Comparison of ENCODE assay signal across 12 mouse cellular contexts in the genomic region with DNA sequence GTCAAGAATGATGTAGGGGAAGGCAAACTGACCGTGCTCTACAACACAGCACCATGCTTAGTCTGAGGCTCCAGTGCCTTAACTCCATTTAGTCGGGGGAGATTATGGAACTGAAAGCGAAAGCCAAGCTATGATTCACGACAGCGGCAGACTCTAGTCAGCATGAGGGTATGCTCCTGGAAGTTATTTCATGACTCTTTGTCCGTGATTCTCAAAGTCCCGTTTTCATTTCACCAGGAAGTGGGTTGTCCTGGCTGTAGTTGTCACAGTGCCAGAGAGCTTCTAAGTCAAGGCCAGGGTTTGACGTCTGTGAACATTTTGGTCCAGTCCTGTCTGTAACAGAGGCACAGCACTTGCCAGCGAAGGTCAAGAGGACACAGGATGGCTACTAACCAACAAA. TPM values are rescaled to one million over a fixed set of nuclear protein-coding genes. Genes with fewer than 3 reads are reported as not detected.
DNase-seq lines count a peak whose midpoint lies in the region; ATAC-seq and TF ChIP-seq lines count a peak whose summit lies in the region.
"Had no signal": no experiment of that assay in that cellular context is flagged by ENCODE, and none has a peak within 500 bp of the region (broad histone marks: within the 10 kb centered on the region; RNA-seq: fewer than 3 reads in every experiment).

No protein-coding gene starts in this region.

- H3K4me2 ChIP-seq in forebrain, embryonic 16.5 days (ENCODE audit: low read length), result no peak overlapping the region
- no peak overlapping the region for H3K4me2 ChIP-seq in neural tube, embryonic 15.5 days
- H3K4me2 ChIP-seq: hindbrain, embryonic 12.5 days had no signal

- H3K9ac ChIP-seq in forebrain, embryonic 16.5 days (replicated peaks; ENCODE audit: low read depth, low read length), result no peak overlapping the region
- no peak overlapping the region for H3K9ac ChIP-seq in neural tube, embryonic 15.5 days (replicated peaks)
- H3K9ac ChIP-seq: hindbrain, embryonic 12.5 days had no signal

- peaks cover under 1% of the 10 kb centered on the region for H3K36me3 ChIP-seq in kidney, adult 2 months (ENCODE audit: control insufficient read depth, insufficient read depth, low read length)
- H3K36me3 ChIP-seq in forebrain, embryonic 16.5 days (ENCODE audit: control insufficient read depth, insufficient read depth), result no peaks in the 10 kb centered on the region; the same call in 1 of the 2 replicates
- peaks cover 8% of the 10 kb centered on the region; the same call in 1 of the 2 replicates for H3K36me3 ChIP-seq in neural tube, embryonic 15.5 days

- no peak for TF ChIP-seq CTCF in kidney, adult 2 months (conservative IDR thresholded peaks at IDR 0.05; ENCODE audit: insufficient read depth, insufficient read length, low read depth, low read length)

- no peaks in the 10 kb centered on the region for H3K4me1 ChIP-seq in kidney, adult 2 months (ENCODE audit: control insufficient read depth, insufficient read depth, low read length)
- no peaks in the 10 kb centered on the region for H3K4me1 ChIP-seq in forebrain, embryonic 16.5 days (replicated peaks; ENCODE audit: control insufficient read depth, insufficient read depth, low read length)
- no peaks in the 10 kb centered on the region for H3K4me1 ChIP-seq in neural tube, embryonic 15.5 days

- H3K9me3 ChIP-seq in forebrain, embryonic 16.5 days (ENCODE audit: control insufficient read depth, low read length), result no peaks in the 10 kb centered on the region
- no peaks in the 10 kb centered on the region for H3K9me3 ChIP-seq in neural tube, embryonic 15.5 days (replicated peaks)
- H3K9me3 ChIP-seq: forebrain, embryonic 10.5 days; hindbrain, embryonic 12.5 days had no signal

- no peaks in the 10 kb centered on the region for H3K27me3 ChIP-seq in kidney, adult 2 months (replicated peaks; ENCODE audit: control insufficient read depth, insufficient read depth, low read length)
- no peaks in the 10 kb centered on the region for H3K27me3 ChIP-seq in forebrain, embryonic 16.5 days (replicated peaks; ENCODE audit: control insufficient read depth, insufficient read depth, low read length)
- no peaks in the 10 kb centered on the region for H3K27me3 ChIP-seq in neural tube, embryonic 15.5 days (replicated peaks)
- H3K27me3 ChIP-seq: hindbrain, embryonic 12.5 days had no signal

- DNase-seq in kidney, adult 2 months, result peak; percentile 47
- DNase-seq in kidney, postnatal 4 days, result no peak
- DNase-seq in NIH3T3 (ENCODE audit: low read depth), result peak; percentile 13
- no peak for DNase-seq in cerebellum, postnatal 36 days
- DNase-seq: cerebellum, adult 18-20 months; left cerebral cortex, postnatal 4 days had no signal

- H3K27ac ChIP-seq in kidney, adult 2 months (ENCODE audit: insufficient read depth, low read depth, low read length), result no peak overlapping the region
- H3K27ac ChIP-seq in forebrain, embryonic 16.5 days (ENCODE audit: low read length), result no peak overlapping the region
- no peak overlapping the region for H3K27ac ChIP-seq in neural tube, embryonic 15.5 days (replicated peaks)
- H3K27ac ChIP-seq: forebrain, embryonic 10.5 days; hindbrain, embryonic 12.5 days had no signal

- TF ChIP-seq POLR2A in kidney, adult 2 months (IDR thresholded peaks at IDR 0.05; ENCODE audit: low read depth, low read length), result no peak

- 52% methylated on average over 9 of the region's 9 CpGs for WGBS in kidney, adult 2 months
- 83% methylated on average over 9 of the region's 9 CpGs for WGBS in forebrain, embryonic 16.5 days
- WGBS in neural tube, embryonic 15.5 days, result 77% methylated on average over 9 of the region's 9 CpGs

- peak overlapping the region; percentile 17; the same call in 1 of the 2 replicates for H3K4me3 ChIP-seq in kidney, adult 2 months (ENCODE audit: insufficient read depth, low read depth, low read length)
- no peak overlapping the region for H3K4me3 ChIP-seq in forebrain, embryonic 16.5 days (replicated peaks; ENCODE audit: low read length)
- no peak overlapping the region for H3K4me3 ChIP-seq in neural tube, embryonic 15.5 days (replicated peaks)
- H3K4me3 ChIP-seq: forebrain, embryonic 10.5 days; hindbrain, embryonic 12.5 days had no signal

- peak; percentile 46 to 54; a peak in 2 of 4 replicates for ATAC-seq in hematopoietic stem cell, adult 5-6 weeks (replicated peaks in 1 of 2; ENCODE audit: insufficient read depth in 1 of 2, low FRiP score in 2 of 2, low TSS enrichment in 1 of 2, low read depth in 1 of 2, poor library complexity in 2 of 2, severe bottlenecking in 2 of 2)
- peak; percentile 9; the same call in 1 of the 2 replicates for ATAC-seq in monocyte, adult 5-6 weeks (replicated peaks; ENCODE audit: insufficient number of reproducible peaks, low FRiP score, low TSS enrichment, poor library complexity, severe bottlenecking)
- ATAC-seq in forebrain, embryonic 16.5 days, result no peak
- no peak for ATAC-seq in neural tube, embryonic 15.5 days (ENCODE audit: low FRiP score)

RNA-seq across cellular contexts. Expression of a gene that starts 1.5 kb away (rescaled TPM):
- polyA plus RNA-seq in kidney, adult 2 months (2012; rRNA removed), result 0.75 and 1.0 TPM in 2 replicates
- 32.0 and 64.9 TPM in 2 replicates for total RNA-seq in hematopoietic stem cell, adult 5-6 weeks (2017)
- 27.2 to 72.1 TPM (median 36.8 TPM) in 3 replicates for total RNA-seq in monocyte, adult 5-6 weeks (2017)
- polyA plus RNA-seq in forebrain, embryonic 16.5 days (2015; fragmentation: Nextera tagmentation; extraction: Ambion mirVana), result 0.82 and 0.83 TPM in 2 replicates
- polyA plus RNA-seq in neural tube, embryonic 15.5 days (2015; fragmentation: Nextera tagmentation; extraction: Ambion mirVana), result 0.86 and 1.3 TPM in 2 replicates

Comparison
In these comparisons a context has a peak if more than half of its experiments do, and no peak if none do; other contexts are left out.
1. DNase-seq: peak in kidney, adult 2 months (single experiment) and NIH3T3 (single experiment); none in kidney, postnatal 4 days (0 of 2) and cerebellum, postnatal 36 days (0 of 2).
2. ATAC-seq: peak in hematopoietic stem cell, adult 5-6 weeks (2 of 2) and monocyte, adult 5-6 weeks (single experiment); none in forebrain, embryonic 16.5 days (single experiment) and neural tube, embryonic 15.5 days (single experiment).